Mouse (Mus musculus): ENCODE data around the gene Rad51b. TPM values are rescaled to one million over a fixed set of nuclear protein-coding genes. Genes with fewer than 3 reads are reported as not detected.

Gene Rad51b
- total and polyA plus RNA-seq, 3 experiments, result 6.5 to 8.6 (median 8.5) TPM

DNA sequence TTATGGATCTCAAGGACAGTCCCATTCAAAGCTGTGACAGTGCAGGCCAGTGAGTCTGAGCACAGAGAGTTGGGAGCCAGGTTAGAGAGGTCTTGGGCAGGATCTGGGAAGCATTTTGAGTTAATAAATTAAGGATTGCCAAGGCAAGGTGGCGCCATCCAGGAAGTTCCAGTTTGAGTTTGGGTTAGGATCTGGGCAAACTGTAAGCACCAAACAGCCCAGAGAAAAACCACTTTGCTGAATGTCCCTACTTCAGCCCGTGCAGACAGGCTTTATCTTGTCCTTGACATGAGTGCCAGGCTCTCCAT is 563.1 kb downstream of the Rad51b start:
- no peak for DNase-seq (ENCODE audit: extremely low read depth)
- Histone ChIP-seq H3K9ac (ENCODE audit: insufficient read depth, low read depth) (no peak overlapping the region), H3K27me3 (replicated peaks) (no peaks in the 10 kb centered on the region), H3K79me2 (replicated peaks; ENCODE audit: control insufficient read depth, extremely low read depth, insufficient read depth, poor library complexity, severe bottlenecking) (no peaks in the 10 kb centered on the region), H3K27ac (ENCODE audit: insufficient read depth, low read depth) (no peak overlapping the region), H3K4me1 (ENCODE audit: control insufficient read depth in 1 of 2, insufficient read depth in 2 of 2) (peaks cover 5 to 10% of the 10 kb centered on the region in 2 experiments; a peak in 3 of 4 replicates), H3K9me3 (replicated peaks; ENCODE audit: low read length) (peaks cover 7% of the 10 kb centered on the region), H3K36me3 (replicated peaks in 1 of 2; ENCODE audit: control insufficient read depth in 1 of 2, insufficient read depth in 1 of 2, low read length in 1 of 2) (no peaks in the 10 kb centered on the region), H3K4me2 (ENCODE audit: insufficient read depth, low read depth, poor library complexity, severe bottlenecking) (no peak overlapping the region), H3K4me3 (replicated peaks in 1 of 3; ENCODE audit: low read depth in 2 of 3, low read length in 2 of 3, poor library complexity in 1 of 3) (no peak overlapping the region)
- dilution Hi-C loops (cut with MboI; ENCODE audit: extremely low pct_ligation_motif_present, extremely low pct_unique_long_range_greater_than_20kb, low sequenced_read_pairs), result no loop called here
- no peak for TF ChIP-seq ZMIZ1 (IDR thresholded peaks at IDR 0.05; ENCODE audit: low read depth, low read length)
- no peak for TF ChIP-seq HCFC1 (IDR thresholded peaks at IDR 0.05; ENCODE audit: low read depth, low read length)
- no peak for TF ChIP-seq POLR2AphosphoS2 (IDR thresholded peaks at IDR 0.05; ENCODE audit: low read depth, low read length)
- TF ChIP-seq SMC3 (IDR thresholded peaks at IDR 0.05; ENCODE audit: low read depth, low read length), result no peak
- in situ Hi-C loops (cut with MboI; ENCODE audit: low pct_ligation_motif_present, low pct_unique_long_range_greater_than_20kb, low sequenced_read_pairs), result no loop called here

Other genes with a start within 250 kb of the Rad51b start
- gene Pigh, start 207.6 kb upstream of the Rad51b start, total RNA-seq (2012; rRNA removed), result 12.8 and 13.0 TPM in 2 replicates
- 17.8 and 18.2 TPM in 2 replicates for gene Pigh, start 207.6 kb upstream of the Rad51b start, total RNA-seq (2014; rRNA removed)
- 8.3 and 9.3 TPM in 2 replicates for gene Pigh, start 207.6 kb upstream of the Rad51b start, polyA plus RNA-seq (2012; ENCODE audit: insufficient read length, low read depth)
- not detected in 2 replicates for gene Arg2, start 166.5 kb upstream of the Rad51b start, total RNA-seq (2012; rRNA removed)
- gene Arg2, start 166.5 kb upstream of the Rad51b start, total RNA-seq (2014; rRNA removed), result not detected in 2 replicates
- not detected in 2 replicates for gene Arg2, start 166.5 kb upstream of the Rad51b start, polyA plus RNA-seq (2012; ENCODE audit: insufficient read length, low read depth)
- 69.4 and 70.3 TPM in 2 replicates for gene Vti1b, start 124.6 kb upstream of the Rad51b start, total RNA-seq (2012; rRNA removed)
- gene Vti1b, start 124.6 kb upstream of the Rad51b start, total RNA-seq (2014; rRNA removed), result 90.8 and 96.4 TPM in 2 replicates
- gene Vti1b, start 124.6 kb upstream of the Rad51b start, polyA plus RNA-seq (2012; ENCODE audit: insufficient read length, low read depth), result 68.1 and 84.3 TPM in 2 replicates
- gene Rdh11, start 105.0 kb upstream of the Rad51b start, total RNA-seq (2012; rRNA removed), result 47.4 and 47.5 TPM in 2 replicates
- 88.5 and 121 TPM in 2 replicates for gene Rdh11, start 105.0 kb upstream of the Rad51b start, total RNA-seq (2014; rRNA removed)
- 46.3 and 50.3 TPM in 2 replicates for gene Rdh11, start 105.0 kb upstream of the Rad51b start, polyA plus RNA-seq (2012; ENCODE audit: insufficient read length, low read depth)
- 5.2 and 6.3 TPM in 2 replicates for gene Rdh12, start 88.4 kb upstream of the Rad51b start, total RNA-seq (2012; rRNA removed)
- 5.9 and 6.5 TPM in 2 replicates for gene Rdh12, start 88.4 kb upstream of the Rad51b start, total RNA-seq (2014; rRNA removed)
- 10.7 and 11.0 TPM in 2 replicates for gene Rdh12, start 88.4 kb upstream of the Rad51b start, polyA plus RNA-seq (2012; ENCODE audit: insufficient read length, low read depth)
- 16.1 and 19.1 TPM in 2 replicates for gene Zfyve26, start 978 bp upstream of the Rad51b start, total RNA-seq (2012; rRNA removed)
- 10.1 and 10.4 TPM in 2 replicates for gene Zfyve26, start 978 bp upstream of the Rad51b start, total RNA-seq (2014; rRNA removed)
- 24.8 and 27.8 TPM in 2 replicates for gene Zfyve26, start 978 bp upstream of the Rad51b start, polyA plus RNA-seq (2012; ENCODE audit: insufficient read length, low read depth)